Mouse (Mus musculus): Measurements from ENCODE around the gene Bag6. TPM values are rescaled to one million over a fixed set of nuclear protein-coding genes. Genes with fewer than 3 reads are reported as not detected.

Gene Bag6
- total and polyA plus RNA-seq, 2 experiments from 2014 or later, result 55.8 to 320 TPM

DNA sequence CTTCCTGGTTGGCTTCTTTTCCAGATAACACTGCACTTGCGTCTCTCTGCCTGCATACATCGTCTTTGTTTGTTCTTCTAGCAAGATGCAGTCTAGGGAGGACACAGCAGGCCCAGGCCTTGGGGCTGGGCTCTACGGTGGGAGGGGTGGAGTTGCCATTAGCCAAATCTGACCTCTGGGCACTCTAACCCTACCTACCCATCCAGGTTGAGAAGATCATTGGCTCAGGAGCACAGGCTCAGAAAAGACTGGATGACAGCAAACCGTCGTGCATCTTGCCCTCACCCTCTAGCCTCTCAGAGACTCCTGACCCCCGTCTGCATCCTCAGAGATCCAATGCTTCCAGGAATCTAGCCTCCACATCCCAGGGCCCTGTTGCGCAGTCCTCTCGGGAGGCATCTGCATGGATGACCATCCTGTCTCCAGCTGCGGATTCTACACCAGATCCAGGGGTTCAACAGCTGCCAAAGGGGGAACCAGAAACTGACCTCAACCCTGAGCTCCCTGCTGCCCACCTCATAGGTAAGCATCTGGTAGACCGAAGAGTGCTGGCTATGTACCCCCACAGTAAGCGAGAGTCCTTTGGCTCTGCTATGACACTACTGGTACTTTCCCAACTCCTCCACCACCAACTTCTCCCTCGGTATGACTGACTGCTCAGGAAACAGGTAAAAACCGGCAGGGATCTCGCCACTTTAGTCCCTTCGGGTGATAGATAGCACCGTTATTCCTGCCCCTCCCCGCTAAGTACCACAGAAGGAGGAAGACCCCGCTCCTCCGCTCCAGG, 60.1 kb downstream of the Bag6 start:
- DNase-seq (ENCODE audit: low spot score) (no peak), ATAC-seq (peak; percentile 46; the same call in 1 of the 2 replicates)
- no peaks in the 10 kb centered on the region for H3K4me1 ChIP-seq (ENCODE audit: insufficient read depth, low read length)
- peaks cover 8% of the 10 kb centered on the region; the same call in 1 of the 2 replicates for H3K27me3 ChIP-seq (ENCODE audit: insufficient read depth, low read length)
- H3K4me3 ChIP-seq (ENCODE audit: low read length), result peak overlapping the region; percentile 42
- peak overlapping the region; percentile 69 for H3K4me2 ChIP-seq (ENCODE audit: low read depth, low read length)
- no peak for TF ChIP-seq CTCF (IDR thresholded peaks at IDR 0.05; ENCODE audit: low read depth)
- no peaks in the 10 kb centered on the region for H3K9me3 ChIP-seq (ENCODE audit: low read length)
- 46% methylated on average over 19 of the region's 19 CpGs for WGBS
- H3K27ac ChIP-seq, result no peak overlapping the region
- H3K9ac ChIP-seq (replicated peaks; ENCODE audit: low read length), result no peak overlapping the region
- H3K36me3 ChIP-seq (ENCODE audit: insufficient read depth, low read length), result no peaks in the 10 kb centered on the region

- WGBS, result 1% methylated on average over 66 of the region's 66 CpGs
- Histone ChIP-seq H3K27me3 (ENCODE audit: insufficient read depth, low read length) (peaks cover 8% of the 10 kb centered on the region; the same call in 1 of the 2 replicates), H3K27ac (no peak overlapping the region), H3K4me1 (ENCODE audit: insufficient read depth, low read length) (no peaks in the 10 kb centered on the region), H3K4me3 (ENCODE audit: low read length) (peak overlapping the region; percentile 42), H3K9me3 (ENCODE audit: low read length) (no peaks in the 10 kb centered on the region), H3K4me2 (ENCODE audit: low read depth, low read length) (peak overlapping the region; percentile 69), H3K9ac (replicated peaks; ENCODE audit: low read length) (peak overlapping the region; percentile 22), H3K36me3 (ENCODE audit: insufficient read depth, low read length) (no peaks in the 10 kb centered on the region)
- ATAC-seq (peak; percentile 92), DNase-seq (ENCODE audit: low spot score) (peak; percentile 85)
- peak; percentile 75 for TF ChIP-seq CTCF (IDR thresholded peaks at IDR 0.05; ENCODE audit: low read depth)
Measured at GRCm38 (mm10) chr17:35195631-35196320, 60.8 kb downstream of the Bag6 start.

GRCm38 (mm10) chr17:35196321-35196641, 61.3 kb downstream of the Bag6 start:
- TF ChIP-seq CTCF (IDR thresholded peaks at IDR 0.05; ENCODE audit: low read depth), result no peak
- H3K27ac ChIP-seq, result no peak overlapping the region
- H3K36me3 ChIP-seq (ENCODE audit: insufficient read depth, low read length), result no peaks in the 10 kb centered on the region
- peak overlapping the region; percentile 69 for H3K4me2 ChIP-seq (ENCODE audit: low read depth, low read length)
- H3K9me3 ChIP-seq (ENCODE audit: low read length), result no peaks in the 10 kb centered on the region
- no peaks in the 10 kb centered on the region for H3K4me1 ChIP-seq (ENCODE audit: insufficient read depth, low read length)
- no peak overlapping the region for H3K9ac ChIP-seq (replicated peaks; ENCODE audit: low read length)
- peaks cover 9% of the 10 kb centered on the region; the same call in 1 of the 2 replicates for H3K27me3 ChIP-seq (ENCODE audit: insufficient read depth, low read length)
- 37% methylated on average over 9 of the region's 9 CpGs for WGBS
- ATAC-seq (no peak), DNase-seq (ENCODE audit: low spot score) (no peak)
- H3K4me3 ChIP-seq (ENCODE audit: low read length), result peak overlapping the region; percentile 42

Small RNA genes lying within 50 kb of the gene (microRNA-seq; reads per million reads assigned to microRNA genes)
- 0 reads per million in 2 experiments for gene Mir6973a

Other genes starting within 250 kb of the Bag6 start
Only the 30 nearest of the 41 such genes appear.
- 35.5 and 43.1 TPM in 2 replicates for gene Lsm2, start 153.3 kb upstream of the Bag6 start, total RNA-seq (2014; rRNA removed)
- gene Lsm2, start 153.3 kb upstream of the Bag6 start, polyA plus RNA-seq (2015; fragmentation: Nextera tagmentation; extraction: Ambion mirVana), result 106 and 110 TPM in 2 replicates
- gene Vars, start 134.2 kb upstream of the Bag6 start, total RNA-seq (2014; rRNA removed), result 128 TPM in 2 replicates
- 39.9 and 41.7 TPM in 2 replicates for gene Vars, start 134.2 kb upstream of the Bag6 start, polyA plus RNA-seq (2015; fragmentation: Nextera tagmentation; extraction: Ambion mirVana)
- 0.68 and 1.2 TPM in 2 replicates for gene Vwa7, start 118.6 kb upstream of the Bag6 start, total RNA-seq (2014; rRNA removed)
- 0.11 and 0.18 TPM in 2 replicates for gene Vwa7, start 118.6 kb upstream of the Bag6 start, polyA plus RNA-seq (2015; fragmentation: Nextera tagmentation; extraction: Ambion mirVana)
- gene Sapcd1, start 107.2 kb upstream of the Bag6 start, total RNA-seq (2014; rRNA removed), result 0.65 and 2.1 TPM in 2 replicates
- gene Sapcd1, start 107.2 kb upstream of the Bag6 start, polyA plus RNA-seq (2015; fragmentation: Nextera tagmentation; extraction: Ambion mirVana), result 2.4 and 2.7 TPM in 2 replicates
- gene Msh5, start 88.4 kb upstream of the Bag6 start, total RNA-seq (2014; rRNA removed), result 1.1 and 6.4 TPM in 2 replicates
- 2.2 and 3.1 TPM in 2 replicates for gene Msh5, start 88.4 kb upstream of the Bag6 start, polyA plus RNA-seq (2015; fragmentation: Nextera tagmentation; extraction: Ambion mirVana)
- gene Clic1, start 85.2 kb upstream of the Bag6 start, total RNA-seq (2014; rRNA removed), result 56.9 and 59.5 TPM in 2 replicates
- gene Clic1, start 85.2 kb upstream of the Bag6 start, polyA plus RNA-seq (2015; fragmentation: Nextera tagmentation; extraction: Ambion mirVana), result 81.9 and 88.5 TPM in 2 replicates
- 216 and 228 TPM in 2 replicates for gene Ddah2, start 76.1 kb upstream of the Bag6 start, total RNA-seq (2014; rRNA removed)
- 322 and 331 TPM in 2 replicates for gene Ddah2, start 76.1 kb upstream of the Bag6 start, polyA plus RNA-seq (2015; fragmentation: Nextera tagmentation; extraction: Ambion mirVana)
- not detected in 2 replicates for gene Ly6g6c, start 69.8 kb upstream of the Bag6 start, total RNA-seq (2014; rRNA removed)
- not detected in 2 replicates for gene Ly6g6c, start 69.8 kb upstream of the Bag6 start, polyA plus RNA-seq (2015; fragmentation: Nextera tagmentation; extraction: Ambion mirVana)
- not detected in 2 replicates for gene Mpig6b, start 69.0 kb upstream of the Bag6 start, total RNA-seq (2014; rRNA removed)
- gene Mpig6b, start 69.0 kb upstream of the Bag6 start, polyA plus RNA-seq (2015; fragmentation: Nextera tagmentation; extraction: Ambion mirVana), result 0.18 TPM in 2 replicates
- gene Ly6g6e, start 58.3 kb upstream of the Bag6 start, total RNA-seq (2014; rRNA removed), result not detected in 2 replicates
- 0.44 TPM in 1 of 2 replicates, not detected in the other for gene Ly6g6e, start 58.3 kb upstream of the Bag6 start, polyA plus RNA-seq (2015; fragmentation: Nextera tagmentation; extraction: Ambion mirVana)
- 0.78 TPM in 1 of 2 replicates, not detected in the other for gene Ly6g6d, start 57.1 kb upstream of the Bag6 start, total RNA-seq (2014; rRNA removed)
- 1.3 and 1.9 TPM in 2 replicates for gene Ly6g6d, start 57.1 kb upstream of the Bag6 start, polyA plus RNA-seq (2015; fragmentation: Nextera tagmentation; extraction: Ambion mirVana)
- gene Ly6g6f, start 49.6 kb upstream of the Bag6 start, total RNA-seq (2014; rRNA removed), result not detected in 2 replicates
- gene Ly6g6f, start 49.6 kb upstream of the Bag6 start, polyA plus RNA-seq (2015; fragmentation: Nextera tagmentation; extraction: Ambion mirVana), result 0.26 TPM in 1 of 2 replicates, not detected in the other
- 129 and 158 TPM in 2 replicates for gene Abhd16a, start 45.9 kb upstream of the Bag6 start, total RNA-seq (2014; rRNA removed)
- gene Abhd16a, start 45.9 kb upstream of the Bag6 start, polyA plus RNA-seq (2015; fragmentation: Nextera tagmentation; extraction: Ambion mirVana), result 121 TPM in 2 replicates
- gene Ly6g5c, start 26.9 kb upstream of the Bag6 start, total RNA-seq (2014; rRNA removed), result not detected in 2 replicates
- not detected in 2 replicates for gene Ly6g5c, start 26.9 kb upstream of the Bag6 start, polyA plus RNA-seq (2015; fragmentation: Nextera tagmentation; extraction: Ambion mirVana)
- 1.7 and 2.0 TPM in 2 replicates for gene Ly6g5b, start 19.8 kb upstream of the Bag6 start, total RNA-seq (2014; rRNA removed)
- 0.76 and 1.2 TPM in 2 replicates for gene Ly6g5b, start 19.8 kb upstream of the Bag6 start, polyA plus RNA-seq (2015; fragmentation: Nextera tagmentation; extraction: Ambion mirVana)
- 13.1 and 14.1 TPM in 2 replicates for gene Gpank1, start 13.7 kb upstream of the Bag6 start, total RNA-seq (2014; rRNA removed)
- gene Gpank1, start 13.7 kb upstream of the Bag6 start, polyA plus RNA-seq (2015; fragmentation: Nextera tagmentation; extraction: Ambion mirVana), result 18.1 and 19.1 TPM in 2 replicates
- gene Csnk2b, start 13.1 kb upstream of the Bag6 start, total RNA-seq (2014; rRNA removed), result 257 and 289 TPM in 2 replicates
- gene Csnk2b, start 13.1 kb upstream of the Bag6 start, polyA plus RNA-seq (2015; fragmentation: Nextera tagmentation; extraction: Ambion mirVana), result 332 and 350 TPM in 2 replicates
- gene D17H6S53E, start 8.8 kb upstream of the Bag6 start, total RNA-seq (2014; rRNA removed), result 14.0 and 29.7 TPM in 2 replicates
- 9.4 and 11.6 TPM in 2 replicates for gene D17H6S53E, start 8.8 kb upstream of the Bag6 start, polyA plus RNA-seq (2015; fragmentation: Nextera tagmentation; extraction: Ambion mirVana)
- gene Apom, start 3.1 kb upstream of the Bag6 start, total RNA-seq (2014; rRNA removed), result 0.37 TPM in 1 of 2 replicates, not detected in the other
- gene Apom, start 3.1 kb upstream of the Bag6 start, polyA plus RNA-seq (2015; fragmentation: Nextera tagmentation; extraction: Ambion mirVana), result 0.35 TPM in 1 of 2 replicates, not detected in the other
- gene Prrc2a, start 29.7 kb downstream of the Bag6 start, total RNA-seq (2014; rRNA removed), result 218 and 223 TPM in 2 replicates
- gene Prrc2a, start 29.7 kb downstream of the Bag6 start, polyA plus RNA-seq (2015; fragmentation: Nextera tagmentation; extraction: Ambion mirVana), result 92.6 and 99.2 TPM in 2 replicates
- gene Aif1, start 40.9 kb downstream of the Bag6 start, total RNA-seq (2014; rRNA removed), result 0.21 and 2.4 TPM in 2 replicates
- gene Aif1, start 40.9 kb downstream of the Bag6 start, polyA plus RNA-seq (2015; fragmentation: Nextera tagmentation; extraction: Ambion mirVana), result 9.5 and 10.9 TPM in 2 replicates
- 10.8 and 25.0 TPM in 2 replicates for gene Lst1, start 53.3 kb downstream of the Bag6 start, total RNA-seq (2014; rRNA removed)
- 8.0 and 8.7 TPM in 2 replicates for gene Lst1, start 53.3 kb downstream of the Bag6 start, polyA plus RNA-seq (2015; fragmentation: Nextera tagmentation; extraction: Ambion mirVana)
- gene Ltb, start 59.3 kb downstream of the Bag6 start, total RNA-seq (2014; rRNA removed), result 1.6 TPM in 1 of 2 replicates, not detected in the other
- gene Ltb, start 59.3 kb downstream of the Bag6 start, polyA plus RNA-seq (2015; fragmentation: Nextera tagmentation; extraction: Ambion mirVana), result 1.2 and 1.8 TPM in 2 replicates
- 0.18 and 0.52 TPM in 2 replicates for gene Tnf, start 66.8 kb downstream of the Bag6 start, total RNA-seq (2014; rRNA removed)
- gene Tnf, start 66.8 kb downstream of the Bag6 start, polyA plus RNA-seq (2015; fragmentation: Nextera tagmentation; extraction: Ambion mirVana), result 0.09 TPM in 1 of 2 replicates, not detected in the other
- 0.47 TPM in 1 of 2 replicates, not detected in the other for gene Lta, start 70.2 kb downstream of the Bag6 start, total RNA-seq (2014; rRNA removed)
- gene Lta, start 70.2 kb downstream of the Bag6 start, polyA plus RNA-seq (2015; fragmentation: Nextera tagmentation; extraction: Ambion mirVana), result 0.85 and 1.3 TPM in 2 replicates
- gene Gm16181, start 85.7 kb downstream of the Bag6 start, total RNA-seq (2014; rRNA removed), result not detected in 2 replicates
- gene Gm16181, start 85.7 kb downstream of the Bag6 start, polyA plus RNA-seq (2015; fragmentation: Nextera tagmentation; extraction: Ambion mirVana), result 0.40 TPM in 1 of 2 replicates, not detected in the other
- gene Atp6v1g2, start 98.5 kb downstream of the Bag6 start, total RNA-seq (2014; rRNA removed), result 91.0 and 114 TPM in 2 replicates
- gene Atp6v1g2, start 98.5 kb downstream of the Bag6 start, polyA plus RNA-seq (2015; fragmentation: Nextera tagmentation; extraction: Ambion mirVana), result 180 and 183 TPM in 2 replicates
- gene Nfkbil1, start 100.6 kb downstream of the Bag6 start, total RNA-seq (2014; rRNA removed), result 15.5 and 15.9 TPM in 2 replicates
- 11.4 and 12.9 TPM in 2 replicates for gene Nfkbil1, start 100.6 kb downstream of the Bag6 start, polyA plus RNA-seq (2015; fragmentation: Nextera tagmentation; extraction: Ambion mirVana)
- gene Ddx39b, start 106.6 kb downstream of the Bag6 start, total RNA-seq (2014; rRNA removed), result 259 and 266 TPM in 2 replicates
- 326 and 341 TPM in 2 replicates for gene Ddx39b, start 106.6 kb downstream of the Bag6 start, polyA plus RNA-seq (2015; fragmentation: Nextera tagmentation; extraction: Ambion mirVana)
- 74.3 and 83.8 TPM in 2 replicates for gene H2-D1, start 127.6 kb downstream of the Bag6 start, total RNA-seq (2014; rRNA removed)
- 141 and 146 TPM in 2 replicates for gene H2-D1, start 127.6 kb downstream of the Bag6 start, polyA plus RNA-seq (2015; fragmentation: Nextera tagmentation; extraction: Ambion mirVana)

Data from hindbrain, postnatal 0 days (tissue).